ENCODE assay signal across 16 mouse cellular contexts in genomic region chr19:24417659-24418004, GRCm38 (mm10). TPM values are rescaled to one million over a fixed set of nuclear protein-coding genes. Genes with fewer than 3 reads are reported as not detected.
DNase-seq lines count a peak whose midpoint lies in the region; ATAC-seq and TF ChIP-seq lines count a peak whose summit lies in the region.
"Had no signal": no experiment of that assay in that cellular context is flagged by ENCODE, and none has a peak within 500 bp of the region (broad histone marks: within the 10 kb centered on the region; RNA-seq: fewer than 3 reads in every experiment).

No protein-coding gene starts in this region.

- H3K9me3 ChIP-seq in liver, postnatal 0 days (ENCODE audit: low read length): no peaks in the 10 kb centered on the region
- no peaks in the 10 kb centered on the region for H3K9me3 ChIP-seq in kidney, embryonic 16.5 days (ENCODE audit: low read length)
- no peaks in the 10 kb centered on the region for H3K9me3 ChIP-seq in forebrain, embryonic 12.5 days
- H3K9me3 ChIP-seq: hindbrain, embryonic 15.5 days; kidney, embryonic 15.5 days; limb, embryonic 10.5 days; liver, embryonic 12.5 days had no signal

- H3K9ac ChIP-seq in liver, adult 2 months (ENCODE audit: low read depth, low read length): no peak overlapping the region
- no peak overlapping the region for H3K9ac ChIP-seq in liver, postnatal 0 days (replicated peaks)
- H3K9ac ChIP-seq in kidney, embryonic 16.5 days (replicated peaks; ENCODE audit: low read length): no peak overlapping the region
- no peak overlapping the region for H3K9ac ChIP-seq in forebrain, embryonic 12.5 days
- H3K9ac ChIP-seq: hindbrain, embryonic 15.5 days; kidney, embryonic 15.5 days; liver, embryonic 12.5 days had no signal

- no peaks in the 10 kb centered on the region for H3K36me3 ChIP-seq in liver, adult 2 months (ENCODE audit: control insufficient read depth, insufficient read depth, low read length)
- no peaks in the 10 kb centered on the region for H3K36me3 ChIP-seq in liver, postnatal 0 days (replicated peaks; ENCODE audit: insufficient read depth, low read length)
- H3K36me3 ChIP-seq in kidney, embryonic 16.5 days (ENCODE audit: insufficient read depth, low read length): no peaks in the 10 kb centered on the region
- H3K36me3 ChIP-seq in forebrain, embryonic 12.5 days (replicated peaks): no peaks in the 10 kb centered on the region
- H3K36me3 ChIP-seq: hindbrain, embryonic 15.5 days; kidney, embryonic 15.5 days; limb, embryonic 10.5 days; liver, embryonic 12.5 days had no signal

- no peak for ATAC-seq in liver, postnatal 0 days
- ATAC-seq in granulocyte monocyte progenitor cell, adult 5-6 weeks (replicated peaks; ENCODE audit: poor library complexity, severe bottlenecking): peak; percentile 79
- ATAC-seq in megakaryocyte progenitor cell, adult 5-6 weeks (replicated peaks; ENCODE audit: poor library complexity): peak; percentile 34; the same call in 1 of the 2 replicates
- ATAC-seq in kidney, embryonic 16.5 days (ENCODE audit: low FRiP score, low TSS enrichment): no peak
- ATAC-seq in forebrain, embryonic 12.5 days (ENCODE audit: low FRiP score): no peak
- ATAC-seq: intestine, embryonic 16.5 days; liver, embryonic 12.5 days had no signal

- no peak overlapping the region for H3K4me3 ChIP-seq in liver, adult 2 months (ENCODE audit: insufficient read depth, low read depth, low read length)
- H3K4me3 ChIP-seq in liver, postnatal 0 days (ENCODE audit: low read depth, low read length): no peak overlapping the region
- no peak overlapping the region for H3K4me3 ChIP-seq in kidney, embryonic 16.5 days (ENCODE audit: low read length)
- no peak overlapping the region for H3K4me3 ChIP-seq in forebrain, embryonic 12.5 days (replicated peaks)
- H3K4me3 ChIP-seq: hindbrain, embryonic 15.5 days; kidney, embryonic 15.5 days; limb, embryonic 10.5 days; liver, embryonic 12.5 days had no signal

- no peaks in the 10 kb centered on the region for H3K27me3 ChIP-seq in liver, adult 2 months (ENCODE audit: control insufficient read depth, insufficient read depth, low read length)
- no peaks in the 10 kb centered on the region for H3K27me3 ChIP-seq in liver, postnatal 0 days (ENCODE audit: insufficient read depth, low read length)
- no peaks in the 10 kb centered on the region for H3K27me3 ChIP-seq in kidney, embryonic 16.5 days (ENCODE audit: insufficient read depth, low read length)
- H3K27me3 ChIP-seq in forebrain, embryonic 12.5 days: no peaks in the 10 kb centered on the region
- H3K27me3 ChIP-seq: hindbrain, embryonic 15.5 days; kidney, embryonic 15.5 days; liver, embryonic 12.5 days had no signal

- no peak for TF ChIP-seq POLR2A in liver, adult 2 months (IDR thresholded peaks at IDR 0.05; ENCODE audit: extremely low read depth, insufficient read depth, low read length)

- H3K4me2 ChIP-seq in liver, postnatal 0 days (ENCODE audit: low read depth, low read length): no peak overlapping the region
- H3K4me2 ChIP-seq in kidney, embryonic 16.5 days (replicated peaks; ENCODE audit: low read depth, low read length): no peak overlapping the region
- H3K4me2 ChIP-seq in forebrain, embryonic 12.5 days: no peak overlapping the region
- H3K4me2 ChIP-seq: hindbrain, embryonic 15.5 days; kidney, embryonic 15.5 days; liver, embryonic 12.5 days had no signal

- H3K79me2 ChIP-seq in liver, adult 2 months (ENCODE audit: control insufficient read depth, insufficient read depth, low read length): no peaks in the 10 kb centered on the region

- no peak overlapping the region for H3K27ac ChIP-seq in liver, adult 2 months (replicated peaks; ENCODE audit: insufficient read depth, low read depth, low read length)
- H3K27ac ChIP-seq in liver, postnatal 0 days (ENCODE audit: low read depth): no peak overlapping the region
- H3K27ac ChIP-seq in kidney, embryonic 16.5 days (ENCODE audit: low read length): no peak overlapping the region
- H3K27ac ChIP-seq in forebrain, embryonic 12.5 days: no peak overlapping the region
- H3K27ac ChIP-seq: hindbrain, embryonic 15.5 days; kidney, embryonic 15.5 days; limb, embryonic 10.5 days; liver, embryonic 12.5 days had no signal

- WGBS in liver, adult 2 months: 73% methylated on average over 3 of the region's 3 CpGs
- WGBS in liver, postnatal 0 days (ENCODE audit: insufficient replicate concordance): 54% methylated on average over 3 of the region's 3 CpGs
- WGBS in kidney, embryonic 16.5 days: 83% methylated on average over 3 of the region's 3 CpGs
- WGBS in forebrain, embryonic 12.5 days: 87% methylated on average over 3 of the region's 3 CpGs

- no peak for TF ChIP-seq EP300 in liver, postnatal 0 days (IDR thresholded peaks at IDR 0.05; ENCODE audit: low read depth)

- no peaks in the 10 kb centered on the region for H3K4me1 ChIP-seq in liver, adult 2 months (ENCODE audit: control insufficient read depth, insufficient read depth, low read length)
- H3K4me1 ChIP-seq in liver, postnatal 0 days (ENCODE audit: insufficient read depth): no peaks in the 10 kb centered on the region
- H3K4me1 ChIP-seq in kidney, embryonic 16.5 days (ENCODE audit: insufficient read depth, low read length): no peaks in the 10 kb centered on the region
- H3K4me1 ChIP-seq in forebrain, embryonic 12.5 days: no peaks in the 10 kb centered on the region
- H3K4me1 ChIP-seq: kidney, embryonic 15.5 days; limb, embryonic 10.5 days; liver, embryonic 12.5 days had no signal

- TF ChIP-seq CTCF in liver, adult 2 months (IDR thresholded peaks at IDR 0.05; ENCODE audit: low read depth, low read length): no peak
- no peak for TF ChIP-seq CTCF in liver, postnatal 0 days (IDR thresholded peaks at IDR 0.05; ENCODE audit: low read depth)

- DNase-seq in frontal cortex, postnatal 36 days (ENCODE audit: low spot score in 2 of 2): peak; percentile 17 to 55
- no peak for DNase-seq in frontal cortex, postnatal 14 days (ENCODE audit: low spot score in 2 of 2)
- peak; percentile 13 for DNase-seq in liver, adult 2 months (ENCODE audit: extremely low read depth, low read depth, low spot score)
- no peak for DNase-seq in liver, postnatal 0 days
- DNase-seq: adrenal gland, adult 8-10 months; cerebellum, adult 8-10 months; heart, postnatal 14 days had no signal

RNA-seq across cellular contexts. Expression of gene Fam122a, which starts 59.5 kb away (rescaled TPM):
- total RNA-seq in liver, adult 2 months (2014; rRNA removed): 0.74 and 1.3 TPM in 2 replicates
- polyA plus RNA-seq in liver, adult 2 months (2012; rRNA removed): 16.5 and 17.6 TPM in 2 replicates
- polyA plus RNA-seq in liver, postnatal 0 days (2015; fragmentation: Nextera tagmentation; extraction: Ambion mirVana): 28.6 and 30.6 TPM in 2 replicates
- total RNA-seq in granulocyte monocyte progenitor cell, adult 5-6 weeks (2014; fragmentation: Nextera tagmentation): 31.1 and 32.2 TPM in 2 replicates
- 8.2 and 8.8 TPM in 2 replicates for total RNA-seq in granulocyte monocyte progenitor cell, adult 5-6 weeks (2017)
- total RNA-seq in megakaryocyte progenitor cell, adult 5-6 weeks (2015): 37.8 and 45.5 TPM in 2 replicates
- total RNA-seq in megakaryocyte progenitor cell, adult 5-6 weeks (2017): 9.7 and 13.9 TPM in 2 replicates
- polyA plus RNA-seq in kidney, embryonic 16.5 days (2015; fragmentation: Nextera tagmentation; extraction: Ambion mirVana): 39.7 and 53.3 TPM in 2 replicates
- 63.2 and 65.4 TPM in 2 replicates for polyA plus RNA-seq in forebrain, embryonic 12.5 days (2016; fragmentation: Nextera tagmentation; extraction: Ambion mirVana)

Comparison
In these comparisons a context has a peak if more than half of its experiments do, and no peak if none do; other contexts are left out.
1. DNase-seq: peak in frontal cortex, postnatal 36 days (2 of 2) and liver, adult 2 months (single experiment); none in frontal cortex, postnatal 14 days (0 of 2) and liver, postnatal 0 days (single experiment).
2. ATAC-seq: peak in granulocyte monocyte progenitor cell, adult 5-6 weeks (single experiment) and megakaryocyte progenitor cell, adult 5-6 weeks (single experiment); none in liver, postnatal 0 days (single experiment), kidney, embryonic 16.5 days (single experiment) and forebrain, embryonic 12.5 days (single experiment).